Mouse (Mus musculus) skeletal muscle tissue, adult 2 months (tissue): ENCODE measurements at regions not wholly inside any gene's neighbourhood (a gene's known extent, or its start where the extent isn't known, plus 50 kb on each side); places are given as distances from the start of the nearest gene placed in this dataset.

Experiments
- DNase-seq: peaks from one replicate; pipeline ENCODE4 v3.0.0-alpha.2; 2012; ENCODE audit warnings: low read depth, low spot score

GRCm38 (mm10) chr10:25118674-25119670 is 188.7 kb downstream of the Akap7 start:
- DNase-seq = peak; percentile 16

GRCm38 (mm10) chr10:25114316-25114715 is 187.0 kb upstream of the Arg1 start:
- no peak for DNase-seq

GRCm38 (mm10) chr10:25112449-25113171 is 185.3 kb upstream of the Arg1 start:
- no peak for DNase-seq

DNA sequence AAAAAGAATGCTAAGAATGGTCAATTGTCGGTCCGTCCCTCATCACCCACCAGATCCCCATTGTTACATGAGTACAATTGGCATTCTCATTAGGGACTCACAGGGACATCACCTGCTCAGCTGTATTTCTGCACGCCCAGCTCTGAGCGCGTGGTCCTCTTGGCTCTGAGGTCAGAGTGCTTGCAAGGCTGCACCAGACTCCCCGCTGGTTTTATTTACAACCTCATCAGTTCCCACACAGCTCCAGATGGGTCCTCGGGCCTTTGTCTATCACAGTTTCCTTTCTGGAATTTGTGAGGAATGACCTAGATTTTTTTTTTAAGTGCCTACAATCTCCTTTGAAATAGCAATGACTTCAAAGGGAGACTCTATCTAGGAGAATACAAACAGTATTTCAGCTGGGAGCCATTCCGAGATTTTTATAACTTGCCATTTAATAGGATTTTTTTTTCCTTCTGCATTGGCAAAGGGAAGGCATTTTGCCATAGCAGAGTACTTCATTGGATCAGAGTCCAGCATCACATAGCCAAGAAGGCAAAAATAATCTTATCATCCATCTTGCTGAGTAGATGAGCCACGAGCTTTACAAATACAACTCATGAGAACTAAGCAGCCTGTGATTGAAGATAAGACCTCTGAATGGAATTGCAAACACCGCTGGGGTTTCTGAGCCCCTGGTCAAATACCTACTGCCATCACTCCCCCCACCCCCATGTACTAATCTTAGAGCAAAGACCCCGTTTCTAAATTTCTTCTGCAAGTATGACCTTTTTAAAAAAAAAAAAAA is 184.5 kb upstream of the Arg1 start:
- DNase-seq = no peak

DNA sequence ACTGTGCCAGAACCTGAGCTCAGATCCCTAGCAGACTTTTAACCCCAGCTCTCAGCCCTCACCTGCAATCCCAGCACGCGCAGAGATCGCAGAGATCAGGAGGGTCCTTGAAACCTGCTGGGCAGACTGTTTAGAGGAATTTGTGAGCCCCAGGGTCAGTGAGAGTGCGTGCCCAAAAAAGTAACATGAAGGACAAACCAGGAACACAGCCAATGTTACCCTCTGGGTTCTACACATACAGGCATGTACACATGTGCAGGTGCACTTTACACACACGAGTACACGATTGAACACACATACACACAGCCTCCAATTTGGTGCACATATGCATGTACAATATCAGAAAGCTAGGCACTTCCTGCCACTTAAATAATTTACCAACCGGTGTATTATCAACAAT is 183.9 kb upstream of the Arg1 start:
- no peak for DNase-seq

- DNase-seq = no peak
Observed at GRCm38 (mm10) chr10:25098070-25098469, 170.8 kb upstream of the Arg1 start.

GRCm38 (mm10) chr10:25089705-25090386 is 162.6 kb upstream of the Arg1 start:
- no peak for DNase-seq

GRCm38 (mm10) chr10:25086745-25087144 is 159.5 kb upstream of the Arg1 start:
- DNase-seq = no peak

- DNase-seq = no peak
Observed at GRCm38 (mm10) chr10:25082930-25083329, 155.6 kb upstream of the Arg1 start.

DNA sequence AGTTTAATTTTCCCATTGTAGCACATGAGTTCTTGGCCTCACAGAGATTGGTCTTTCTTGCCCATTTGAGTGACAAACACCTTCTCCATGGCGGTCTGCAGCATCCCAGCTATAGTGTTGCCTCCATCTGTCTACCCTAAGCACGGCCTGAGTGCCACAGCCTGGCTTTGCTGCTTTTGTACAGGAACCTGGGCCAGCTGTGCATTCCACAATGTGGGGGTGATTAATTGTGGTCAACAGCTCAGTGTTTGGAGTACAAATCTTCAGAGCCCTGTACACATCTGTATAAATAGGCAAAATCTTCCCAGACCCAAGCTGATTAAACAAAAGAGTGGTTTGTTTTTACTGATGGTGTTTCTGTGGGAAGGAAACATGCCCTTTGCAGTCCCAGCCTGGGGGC is 145.3 kb upstream of the Arg1 start:
- DNase-seq = no peak

- DNase-seq = no peak
Observed at GRCm38 (mm10) chr10:25068301-25068700, 141.0 kb upstream of the Arg1 start.

GRCm38 (mm10) chr10:25064701-25065362 is 137.5 kb upstream of the Arg1 start:
- DNase-seq = no peak

DNA sequence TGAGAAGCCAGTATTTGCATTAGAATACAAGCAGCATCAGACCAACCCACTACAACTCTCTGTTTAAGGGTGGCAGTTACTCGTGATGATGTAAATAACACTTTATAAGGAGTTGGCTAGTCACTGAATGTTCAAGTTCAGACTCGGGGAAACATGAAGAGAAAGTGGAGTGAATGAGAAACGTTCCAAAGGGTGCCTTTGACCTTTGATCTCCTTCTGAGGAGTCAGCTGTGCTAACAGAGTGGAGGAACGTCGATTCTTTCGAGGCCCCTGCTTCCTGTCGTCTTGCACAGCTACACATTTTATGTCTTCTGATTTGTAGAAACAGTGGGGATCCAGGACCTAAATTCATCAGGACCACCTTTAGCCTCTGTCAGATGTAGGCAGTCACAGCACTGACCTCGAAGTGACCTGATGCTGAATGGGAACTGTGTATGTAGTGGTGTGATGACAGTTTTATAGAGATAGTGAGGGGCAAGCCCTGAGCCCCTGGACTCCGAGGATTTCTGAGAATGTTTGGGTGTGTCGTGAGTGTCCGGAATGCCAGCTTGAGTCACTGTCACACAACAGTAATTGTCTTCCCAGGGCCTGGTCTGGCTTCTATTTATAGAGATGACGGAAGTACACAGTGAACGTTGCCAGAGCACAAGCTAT is 134.2 kb upstream of the Arg1 start:
- DNase-seq = no peak

- no peak for DNase-seq
Observed at GRCm38 (mm10) chr10:25058694-25059093, 131.4 kb upstream of the Arg1 start.

DNA sequence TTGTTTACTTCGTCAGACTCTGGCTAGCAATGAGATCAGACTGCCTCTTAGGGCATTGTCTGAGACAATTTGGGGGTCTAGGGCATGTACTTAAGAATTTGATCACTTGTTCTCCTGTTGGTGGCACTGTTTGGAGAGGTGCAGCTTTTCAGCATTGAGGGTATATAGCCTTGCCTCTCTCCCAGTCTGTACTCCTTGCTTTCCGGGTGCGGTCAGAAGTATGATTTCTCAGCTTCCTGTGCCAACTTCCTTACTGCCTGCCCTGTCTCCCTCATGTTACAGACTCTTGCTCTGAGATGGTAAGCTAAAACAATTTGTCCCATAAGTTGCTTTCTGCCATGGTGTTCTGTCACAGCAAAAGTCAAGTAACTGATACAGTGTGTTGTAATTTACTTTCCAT is 124.7 kb upstream of the Arg1 start:
- no peak for DNase-seq

- DNase-seq = no peak
Observed at GRCm38 (mm10) chr10:25051368-25051874, 124.1 kb upstream of the Arg1 start.

- no peak for DNase-seq
Observed at GRCm38 (mm10) chr10:25041221-25041620, 113.9 kb upstream of the Arg1 start.

DNA sequence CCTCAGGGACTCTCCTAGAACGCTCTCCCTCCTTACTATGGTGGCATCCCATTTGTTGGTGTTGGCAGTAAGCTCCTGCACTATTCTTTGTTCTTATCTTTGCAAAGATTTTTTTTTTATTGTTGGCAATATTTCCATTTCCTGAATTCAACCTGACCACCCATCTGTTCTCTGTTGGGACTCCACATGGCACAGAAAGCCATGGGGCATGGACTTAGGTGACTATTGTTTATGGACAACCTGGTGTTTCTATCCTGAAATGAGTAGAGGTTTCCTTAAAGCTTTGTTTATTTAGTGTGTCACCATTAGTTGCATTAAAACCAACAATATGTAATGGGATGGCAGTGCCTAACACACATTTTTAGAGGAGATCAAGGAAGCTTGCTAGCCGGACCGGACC is 112.6 kb upstream of the Arg1 start:
- no peak for DNase-seq

GRCm38 (mm10) chr10:25036928-25037327 is 109.6 kb upstream of the Arg1 start:
- no peak for DNase-seq

- no peak for DNase-seq
Observed at GRCm38 (mm10) chr10:25035363-25035762, 108.1 kb upstream of the Arg1 start.
